Mouse (Mus musculus) gastrocnemius, adult 2 months (tissue): ENCODE results near the gene Vmn1r177. TPM values are rescaled to one million over a fixed set of nuclear protein-coding genes. Genes with fewer than 3 reads are reported as not detected.
"Not testable (repeated sequence)": the region's sequence is repeated elsewhere in the genome, so short reads cannot be mapped to it uniquely, and the experiment has no call there.

Source experiments
- DNase-seq: peaks from one replicate; pipeline ENCODE4 v3.0.0; 2022
- H3K27ac ChIP-seq: fragments of 200-600 bp; 2 replicates; pipeline ENCODE4 v1.8.1; 2022; ENCODE audit warnings: mild to moderate bottlenecking
- H3K4me3 ChIP-seq: fragments of 200-600 bp; 2 replicates; pipeline ENCODE4 v1.8.1; 2022; ENCODE audit warnings: mild to moderate bottlenecking, moderate library complexity
- CTCF ChIP-seq: fragments of 200-600 bp; IDR thresholded peaks from 2 replicates; pipeline ENCODE4 v1.8.1; 2022; ENCODE audit warnings: antibody characterized with exemption, mild to moderate bottlenecking, moderate library complexity
- intact Hi-C: fragments of 180-260 bp; cut with DNase I; formaldehyde crosslinking; loops from one replicate; pipeline ENCODE4 v1.15.1; 2025
- long read RNA-seq, 2 experiments: library from polyadenylated mRNA; stranded (forward); transcript quantifications; one replicate each; pipeline ENCODE4 v2.0.0; 2021
- total RNA-seq, 2 experiments: library from RNA; stranded (reverse); gene quantifications; 2 replicates each; pipeline ENCODE4 v1.2.3; 2021

Gene Vmn1r177
- total RNA-seq: not detected
- long read RNA-seq, experiment 1: 0 reads
- long read RNA-seq, experiment 2: 0 reads

DNA sequence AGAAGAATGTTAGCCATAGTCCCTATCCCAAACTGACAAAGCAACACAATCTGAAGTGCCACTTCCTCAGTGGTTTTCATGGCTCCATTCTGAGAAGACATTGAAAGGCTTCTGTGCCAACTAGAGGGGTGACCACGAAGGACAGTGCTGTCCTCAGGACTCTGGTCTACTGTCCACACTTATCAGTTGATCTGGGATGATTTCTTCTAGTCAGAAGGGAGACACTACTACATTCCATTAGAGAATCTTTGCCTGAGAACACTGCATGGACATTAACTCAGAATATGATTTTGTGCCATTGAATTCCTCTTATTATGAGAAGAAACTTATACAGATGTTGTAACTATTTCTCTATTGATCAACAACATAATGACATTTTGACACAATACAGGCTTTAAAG lies at the start of gene Vmn1r177:
Gene Vmn1r177 (minus strand): TSS at position 101 of the 400 bp plus-strand sequence.
- intact Hi-C loops, H3K27ac ChIP-seq, H3K4me3 ChIP-seq, DNase-seq: not testable (repeated sequence)

DNA sequence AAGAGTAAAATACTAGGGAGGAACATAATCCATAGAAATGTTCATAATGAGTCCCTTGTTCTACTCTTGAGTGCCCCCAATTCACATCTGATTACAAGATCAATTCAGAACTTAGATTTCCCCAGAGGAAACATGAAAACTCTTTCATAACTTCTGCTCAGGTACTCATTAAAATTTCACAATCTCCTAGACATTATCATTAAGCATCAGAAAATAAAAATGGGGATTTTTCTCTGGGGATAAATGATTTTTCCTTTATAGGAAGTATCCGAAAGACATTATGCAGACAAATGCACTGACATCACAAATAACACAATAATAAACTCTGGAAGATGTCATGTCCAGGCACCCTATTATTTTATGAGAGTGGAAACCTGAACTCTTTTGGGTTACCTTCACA lies 25.5 kb upstream of the Vmn1r177 start, which contains the start of gene Vmn1r178:
Gene Vmn1r178 (plus strand): TSS at position 301 of the 400 bp plus-strand sequence.
- Histone ChIP-seq H3K4me3 (no peak within 1 kb of the TSS), H3K27ac (no peak within 1 kb of the TSS)
- intact Hi-C loops: no loop called here
- no peak for TF ChIP-seq CTCF
- no peak for DNase-seq

DNA sequence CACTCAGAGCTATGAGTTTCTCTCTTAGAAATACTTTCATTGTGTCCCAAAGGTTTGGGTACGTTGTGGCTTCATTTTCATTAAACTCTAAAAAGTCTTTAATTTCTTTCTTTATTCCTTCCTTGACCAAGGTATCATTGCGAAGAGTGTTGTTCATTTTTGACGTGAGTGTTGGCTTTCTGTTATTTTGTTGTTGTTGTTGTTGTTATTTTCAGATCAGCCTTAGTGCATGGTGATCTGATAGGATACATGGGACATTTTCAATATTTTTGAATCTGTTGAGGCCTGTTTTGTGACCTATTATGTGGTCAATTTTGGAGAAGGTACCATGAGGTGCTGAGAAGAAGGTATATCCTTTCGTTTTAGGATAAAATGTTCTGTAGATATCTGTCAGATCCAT lies 10.7 kb upstream of the Vmn1r177 start:
- intact Hi-C loops: not testable (repeated sequence)

DNA sequence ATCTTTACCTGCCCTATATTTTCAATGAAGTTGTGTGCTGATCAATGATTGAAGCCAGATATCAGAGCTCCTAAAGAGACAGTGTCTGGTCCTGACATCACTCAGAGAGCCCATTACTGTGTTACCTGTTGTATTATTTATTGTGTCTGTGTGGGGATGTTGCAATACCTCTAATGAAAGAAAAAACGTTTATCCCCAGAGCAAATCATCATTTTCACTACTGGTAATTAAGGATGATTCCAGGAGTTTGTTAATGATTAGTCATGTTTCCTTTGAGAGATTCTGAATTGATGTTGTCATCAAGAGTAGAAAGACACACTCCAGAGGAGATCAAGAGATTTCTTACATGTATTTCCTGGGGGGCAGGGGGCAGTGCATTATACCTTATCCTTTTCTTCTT lies 29.0 kb downstream of the Vmn1r177 start, which contains the start of gene Vmn1r176:
Gene Vmn1r176 (minus strand): TSS at position 101 of the 400 bp plus-strand sequence.
- H3K4me3 ChIP-seq, H3K27ac ChIP-seq, DNase-seq, intact Hi-C loops: not testable (repeated sequence)

More for the DNA sequence above, 10.7 kb upstream of the Vmn1r177 start:
- H3K4me3 ChIP-seq, DNase-seq, H3K27ac ChIP-seq: not testable (repeated sequence)

Other genes with a start within 250 kb of the Vmn1r177 start
- gene Vmn1r171, start 235.7 kb downstream of the Vmn1r177 start, total RNA-seq: not detected
- not detected for gene Vmn1r172, start 208.1 kb downstream of the Vmn1r177 start, total RNA-seq
- not detected for gene Vmn1r173, start 165.7 kb downstream of the Vmn1r177 start, total RNA-seq
- gene Vmn1r174, start 114.2 kb downstream of the Vmn1r177 start, total RNA-seq: not detected
- not detected for gene Vmn1r175, start 55.8 kb downstream of the Vmn1r177 start, total RNA-seq
- gene Vmn1r176, start 29.1 kb downstream of the Vmn1r177 start, total RNA-seq: not detected
- not detected for gene Vmn1r178, start 25.6 kb upstream of the Vmn1r177 start, total RNA-seq
- not detected for gene Vmn1r179, start 60.5 kb upstream of the Vmn1r177 start, total RNA-seq
- not detected for gene Vmn1r180, start 84.2 kb upstream of the Vmn1r177 start, total RNA-seq
- not detected for gene Vmn1r181, start 108.2 kb upstream of the Vmn1r177 start, total RNA-seq
- not detected for gene V1rd19, start 135.2 kb upstream of the Vmn1r177 start, total RNA-seq
- gene Vmn1r183, start 186.8 kb upstream of the Vmn1r177 start, total RNA-seq: not detected
- 10 to 100 TPM; 16.6 to 17.8 TPM for gene Zfp180, start 215.5 kb upstream of the Vmn1r177 start, total RNA-seq
- 1 to 10 TPM; 6.6 to 6.7 TPM for gene Zfp112, start 245.9 kb upstream of the Vmn1r177 start, total RNA-seq